Mouse (Mus musculus): ENCODE measurements around the gene Pter. TPM values are rescaled to one million over a fixed set of nuclear protein-coding genes. Genes with fewer than 3 reads are reported as not detected.
A peak's percentile ranks its signal among the peaks of the same experiment; 100 is the strongest.

The Pter gene
- polyA plus RNA-seq, 1 experiment from 2014 or later: 16.1 TPM

DNA sequence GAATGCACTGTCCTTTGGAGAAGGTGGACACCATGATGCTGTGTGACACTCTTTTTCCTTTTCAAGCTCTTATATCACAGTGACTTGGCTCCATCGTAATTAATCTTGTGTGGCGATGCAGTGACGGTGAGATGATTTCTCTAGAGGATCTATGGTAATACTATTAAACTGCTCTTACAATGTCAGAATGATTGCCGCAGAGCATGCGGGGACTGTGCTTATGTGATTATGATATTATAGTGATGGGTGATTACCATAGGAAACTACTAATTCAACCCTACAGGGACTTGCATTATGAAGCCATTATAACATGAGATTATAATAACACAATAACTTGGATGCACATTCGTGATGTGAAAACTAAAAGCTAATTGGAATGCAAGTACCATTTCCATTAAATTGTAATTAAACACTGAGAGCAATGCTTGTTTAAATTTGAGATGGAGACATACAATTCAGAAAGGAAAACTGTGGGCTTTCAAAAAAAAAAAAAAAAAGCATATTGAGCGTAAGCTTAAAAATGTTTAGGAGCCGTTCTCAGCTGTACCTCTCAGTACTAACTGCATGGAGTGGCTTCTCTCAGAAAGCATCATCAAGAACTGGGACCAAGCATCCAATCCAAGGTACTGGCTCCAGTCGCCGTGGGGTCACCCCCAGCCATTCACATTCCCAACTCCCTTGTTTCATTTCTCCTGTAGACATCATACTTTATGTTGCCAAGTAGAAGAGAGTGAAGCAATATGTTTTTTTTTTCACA is 13.8 kb downstream of the Pter start:
- H3K9ac ChIP-seq (replicated peaks): no peak overlapping the region
- no peaks in the 10 kb centered on the region for H3K4me1 ChIP-seq (replicated peaks)
- no peak overlapping the region for H3K4me2 ChIP-seq
- H3K9me3 ChIP-seq: no peaks in the 10 kb centered on the region
- no peaks in the 10 kb centered on the region for H3K27me3 ChIP-seq
- no peak overlapping the region for H3K4me3 ChIP-seq (replicated peaks)
- WGBS: 93% methylated on average over 10 of the region's 10 CpGs
- H3K36me3 ChIP-seq: no peaks in the 10 kb centered on the region
- no peak overlapping the region for H3K27ac ChIP-seq
- no peak for ATAC-seq (ENCODE audit: insufficient number of reproducible peaks, insufficient read depth, low FRiP score, low TSS enrichment, low read depth)

DNA sequence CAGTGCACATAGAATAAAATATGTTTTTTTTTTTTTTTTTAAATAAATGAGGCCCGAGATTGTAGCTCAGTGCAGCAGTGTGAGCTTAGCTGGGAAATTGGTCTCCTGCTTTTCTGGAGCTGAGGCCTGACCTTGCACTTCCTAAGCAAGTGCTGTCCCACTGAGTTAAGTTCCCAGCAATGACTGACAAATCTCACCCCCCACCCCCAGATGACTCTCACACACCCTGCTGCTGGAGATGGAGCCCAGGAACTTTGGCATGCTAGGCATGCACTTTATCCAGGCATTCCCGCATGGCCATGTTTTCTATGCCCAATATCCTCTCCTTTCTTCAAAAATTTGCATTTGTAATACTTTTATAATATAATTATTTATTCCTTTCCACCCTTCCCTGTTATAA is 14.8 kb downstream of the Pter start:
- Histone ChIP-seq H3K9me3 (no peaks in the 10 kb centered on the region), H3K9ac (replicated peaks) (no peak overlapping the region), H3K4me3 (replicated peaks) (no peak overlapping the region), H3K27me3 (no peaks in the 10 kb centered on the region), H3K4me2 (no peak overlapping the region), H3K36me3 (no peaks in the 10 kb centered on the region), H3K27ac (no peak overlapping the region), H3K4me1 (replicated peaks) (no peaks in the 10 kb centered on the region)
- no peak for ATAC-seq (ENCODE audit: insufficient number of reproducible peaks, insufficient read depth, low FRiP score, low TSS enrichment, low read depth)
- 80% methylated on average over 2 of the region's 2 CpGs for WGBS

DNA sequence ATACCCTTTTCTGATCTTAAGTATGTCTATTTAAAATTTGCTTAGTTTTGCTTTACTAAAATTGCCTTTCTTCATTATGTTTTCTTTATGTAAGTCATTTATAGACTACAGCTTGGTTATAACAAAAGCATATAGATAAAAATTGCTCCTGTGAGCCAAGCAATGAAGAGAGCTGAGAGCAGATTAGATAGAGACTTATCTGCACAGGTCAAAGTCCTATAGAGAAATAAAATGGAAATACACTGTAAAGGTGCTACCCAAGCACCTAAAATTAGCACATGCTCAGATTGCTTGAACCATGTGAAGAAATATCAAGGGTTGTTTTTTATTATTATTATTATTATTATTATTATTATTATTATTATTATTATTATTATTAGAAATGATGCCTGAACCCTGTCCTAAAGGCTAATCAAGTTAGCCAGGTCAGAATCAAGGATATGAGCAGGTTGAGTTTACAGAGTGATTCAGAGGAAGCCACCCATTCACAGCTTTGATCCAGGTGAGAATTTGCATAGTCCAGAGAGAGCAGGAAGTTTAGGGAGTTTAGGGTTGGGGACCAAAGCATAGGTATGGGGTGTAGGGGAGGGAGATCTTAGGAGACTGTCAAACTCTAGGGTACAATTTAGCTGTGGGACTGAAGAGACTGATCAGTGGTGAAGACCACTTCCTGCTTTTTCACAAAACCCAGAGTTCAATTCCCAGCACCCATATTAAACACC is 33.0 kb downstream of the Pter start:
- H3K4me1 ChIP-seq (replicated peaks): no peaks in the 10 kb centered on the region
- no peaks in the 10 kb centered on the region for H3K27me3 ChIP-seq
- H3K4me2 ChIP-seq: no peak overlapping the region
- ATAC-seq (ENCODE audit: insufficient number of reproducible peaks, insufficient read depth, low FRiP score, low TSS enrichment, low read depth): no peak
- no peaks in the 10 kb centered on the region for H3K36me3 ChIP-seq
- no peak overlapping the region for H3K27ac ChIP-seq
- H3K9ac ChIP-seq (replicated peaks): no peak overlapping the region
- no peak overlapping the region for H3K4me3 ChIP-seq (replicated peaks)
- H3K9me3 ChIP-seq: no peaks in the 10 kb centered on the region

DNA sequence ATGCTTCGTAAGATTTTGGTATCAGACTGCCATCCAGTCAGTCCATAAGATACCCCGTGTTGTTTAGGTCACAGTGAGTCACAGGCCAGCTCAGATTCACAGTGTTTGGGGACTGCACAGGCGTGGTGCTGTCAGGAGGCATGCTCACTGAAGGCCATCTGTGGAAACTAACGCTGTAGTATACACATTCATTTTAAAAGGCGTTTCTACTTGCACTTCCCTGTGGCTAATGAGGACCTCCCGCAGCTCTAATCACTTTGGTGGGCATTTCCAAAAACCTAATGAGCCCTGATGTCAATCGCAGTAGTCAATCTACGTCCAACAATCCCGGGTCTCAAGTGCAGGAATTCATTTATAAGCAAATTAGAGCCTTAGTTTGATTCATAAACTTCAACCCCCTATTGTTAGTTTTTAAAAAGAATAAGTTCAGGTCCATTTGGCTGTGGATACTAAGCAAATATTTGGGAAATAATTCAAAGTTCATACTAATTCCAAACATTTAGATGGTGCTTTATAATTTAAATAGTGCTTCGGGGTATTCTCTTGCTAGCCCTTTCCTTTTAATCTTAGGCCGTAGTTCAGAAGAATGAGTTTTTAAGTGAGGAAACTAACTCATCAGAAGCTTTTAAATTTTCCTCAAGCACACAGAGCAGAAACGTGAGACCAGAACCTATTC is 46.3 kb downstream of the Pter start:
- 40% methylated on average over 12 of the region's 12 CpGs for WGBS
- no peak overlapping the region for H3K9ac ChIP-seq (replicated peaks)
- H3K4me1 ChIP-seq (replicated peaks): no peaks in the 10 kb centered on the region
- no peaks in the 10 kb centered on the region for H3K9me3 ChIP-seq
- ATAC-seq (ENCODE audit: insufficient number of reproducible peaks, insufficient read depth, low FRiP score, low TSS enrichment, low read depth): peak; percentile 71; the same call in 1 of the 2 replicates
- no peaks in the 10 kb centered on the region for H3K27me3 ChIP-seq
- no peaks in the 10 kb centered on the region for H3K36me3 ChIP-seq
- H3K4me3 ChIP-seq (replicated peaks): no peak overlapping the region
- no peak overlapping the region for H3K4me2 ChIP-seq
- no peak overlapping the region for H3K27ac ChIP-seq

DNA sequence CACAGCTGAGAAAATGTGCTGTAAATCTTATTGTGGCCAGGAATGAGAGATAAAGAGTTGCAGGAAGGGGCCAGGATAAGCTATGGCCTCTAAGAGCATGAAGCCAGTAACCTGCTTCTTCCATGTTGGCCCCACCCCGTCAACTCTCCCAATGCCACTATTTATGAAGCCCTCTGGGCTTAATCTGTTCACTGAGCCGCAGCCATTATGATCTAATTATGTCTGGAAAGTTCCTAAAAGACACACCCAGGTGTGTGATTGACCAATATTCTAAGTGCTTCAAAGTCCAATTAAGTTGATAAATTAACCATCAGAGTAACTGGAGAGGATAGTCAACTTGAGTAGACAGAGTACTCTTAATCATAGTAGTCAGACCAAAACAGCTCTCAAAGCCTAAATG is 49.9 kb downstream of the Pter start:
- ATAC-seq (ENCODE audit: insufficient number of reproducible peaks, insufficient read depth, low FRiP score, low TSS enrichment, low read depth): no peak
- H3K9me3 ChIP-seq: no peaks in the 10 kb centered on the region
- no peak overlapping the region for H3K4me2 ChIP-seq
- H3K4me1 ChIP-seq (replicated peaks): no peaks in the 10 kb centered on the region
- no peak overlapping the region for H3K9ac ChIP-seq (replicated peaks)
- H3K27me3 ChIP-seq: no peaks in the 10 kb centered on the region
- H3K4me3 ChIP-seq (replicated peaks): no peak overlapping the region
- WGBS: 62% methylated on average over 2 of the region's 2 CpGs
- H3K27ac ChIP-seq: no peak overlapping the region
- H3K36me3 ChIP-seq: no peaks in the 10 kb centered on the region

DNA sequence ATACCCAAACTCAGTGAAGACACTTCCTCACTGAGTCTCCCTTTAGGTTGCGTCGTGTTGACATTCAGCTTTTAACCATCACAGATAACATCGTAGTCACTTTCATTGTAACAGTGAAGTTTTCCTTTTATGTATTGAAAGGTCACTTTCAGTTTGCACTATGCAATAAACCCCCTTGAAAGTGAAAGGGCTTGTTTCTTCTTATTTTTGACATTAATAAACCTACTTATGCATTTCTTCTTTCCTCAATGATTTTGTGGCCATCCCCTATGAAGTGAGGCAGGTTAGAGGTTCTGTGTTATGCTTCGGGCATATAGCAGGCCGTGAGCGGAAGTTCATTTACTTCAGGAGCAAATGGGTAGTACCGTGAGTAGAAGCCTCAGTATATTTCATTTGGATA is 53.5 kb downstream of the Pter start:
- WGBS: 92% methylated on average over 7 of the region's 7 CpGs
- Histone ChIP-seq H3K9ac (replicated peaks) (no peak overlapping the region), H3K4me2 (no peak overlapping the region), H3K27ac (no peak overlapping the region), H3K9me3 (no peaks in the 10 kb centered on the region), H3K27me3 (no peaks in the 10 kb centered on the region), H3K4me3 (replicated peaks) (no peak overlapping the region), H3K4me1 (replicated peaks) (no peaks in the 10 kb centered on the region), H3K36me3 (no peaks in the 10 kb centered on the region)
- no peak for ATAC-seq (ENCODE audit: insufficient number of reproducible peaks, insufficient read depth, low FRiP score, low TSS enrichment, low read depth)

DNA sequence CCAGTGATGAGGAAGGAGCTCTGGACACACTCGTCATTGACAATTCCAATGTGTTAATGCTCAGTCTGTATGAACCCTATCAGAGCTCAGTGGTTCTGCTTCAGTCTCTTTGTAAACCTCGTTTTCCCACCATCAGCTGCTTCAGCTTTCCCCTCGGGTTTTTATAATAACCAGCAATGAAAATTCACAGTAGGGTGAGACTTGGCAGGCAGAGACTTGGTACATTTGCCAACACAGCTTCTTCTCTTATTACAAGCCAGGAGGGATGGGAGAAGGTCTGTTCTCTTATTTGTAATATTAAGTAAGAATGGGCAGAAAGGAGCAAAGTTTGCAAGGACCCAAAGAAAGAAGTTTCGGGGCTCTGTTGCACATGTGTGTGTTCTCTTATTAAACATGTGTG is 54.9 kb downstream of the Pter start:
- Histone ChIP-seq H3K4me1 (replicated peaks) (no peaks in the 10 kb centered on the region), H3K27ac (no peak overlapping the region), H3K27me3 (no peaks in the 10 kb centered on the region), H3K4me3 (replicated peaks) (no peak overlapping the region), H3K36me3 (no peaks in the 10 kb centered on the region), H3K4me2 (no peak overlapping the region), H3K9me3 (no peaks in the 10 kb centered on the region), H3K9ac (replicated peaks) (no peak overlapping the region)
- no peak for ATAC-seq (ENCODE audit: insufficient number of reproducible peaks, insufficient read depth, low FRiP score, low TSS enrichment, low read depth)
- WGBS: 69% methylated on average over 4 of the region's 4 CpGs

DNA sequence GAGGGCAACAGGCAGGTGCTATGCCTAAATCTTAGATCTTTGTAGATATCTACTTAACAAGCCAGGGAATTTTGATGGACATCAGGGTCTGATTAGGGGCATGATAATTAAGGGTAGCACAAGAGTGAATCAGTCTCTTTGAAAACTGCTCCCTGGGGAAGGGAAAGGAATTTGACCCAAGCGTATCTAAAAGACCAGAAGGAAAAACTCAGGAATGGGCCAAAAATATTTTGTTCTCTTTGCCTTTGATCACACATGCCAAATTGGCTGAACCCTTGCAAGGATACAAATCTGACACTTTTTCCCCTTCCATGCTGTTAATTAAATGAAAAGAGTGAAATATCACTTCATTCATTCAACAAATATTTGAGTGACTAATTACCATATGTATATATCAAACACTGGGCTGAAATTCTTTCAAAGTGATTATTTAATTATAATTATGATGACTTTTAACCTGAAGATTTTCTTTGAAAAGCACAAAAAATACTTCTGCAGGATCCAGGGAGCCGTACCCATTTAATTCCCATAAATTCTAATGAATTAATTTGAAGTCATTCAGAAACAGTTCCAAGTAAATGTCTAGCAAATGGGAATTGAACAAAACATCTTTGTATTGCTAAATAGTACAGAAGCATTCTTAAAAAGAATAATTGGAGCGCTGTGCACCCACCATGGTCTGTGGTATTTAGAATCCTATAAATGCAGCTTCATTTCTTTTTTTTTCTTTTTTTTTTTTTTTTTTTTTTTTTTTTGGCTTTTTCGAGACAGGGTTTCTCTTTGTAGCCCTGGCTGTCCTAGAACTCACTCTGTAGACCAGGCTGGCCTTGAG is 61.3 kb downstream of the Pter start:
- H3K4me2 ChIP-seq: no peak overlapping the region
- no peak for ATAC-seq (ENCODE audit: insufficient number of reproducible peaks, insufficient read depth, low FRiP score, low TSS enrichment, low read depth)
- H3K27ac ChIP-seq: no peak overlapping the region
- no peak overlapping the region for H3K9ac ChIP-seq (replicated peaks)
- no peaks in the 10 kb centered on the region for H3K36me3 ChIP-seq
- no peaks in the 10 kb centered on the region for H3K27me3 ChIP-seq
- H3K4me3 ChIP-seq (replicated peaks): no peak overlapping the region
- no peaks in the 10 kb centered on the region for H3K4me1 ChIP-seq (replicated peaks)
- 69% methylated on average over 4 of the region's 4 CpGs for WGBS
- H3K9me3 ChIP-seq: no peaks in the 10 kb centered on the region

DNA sequence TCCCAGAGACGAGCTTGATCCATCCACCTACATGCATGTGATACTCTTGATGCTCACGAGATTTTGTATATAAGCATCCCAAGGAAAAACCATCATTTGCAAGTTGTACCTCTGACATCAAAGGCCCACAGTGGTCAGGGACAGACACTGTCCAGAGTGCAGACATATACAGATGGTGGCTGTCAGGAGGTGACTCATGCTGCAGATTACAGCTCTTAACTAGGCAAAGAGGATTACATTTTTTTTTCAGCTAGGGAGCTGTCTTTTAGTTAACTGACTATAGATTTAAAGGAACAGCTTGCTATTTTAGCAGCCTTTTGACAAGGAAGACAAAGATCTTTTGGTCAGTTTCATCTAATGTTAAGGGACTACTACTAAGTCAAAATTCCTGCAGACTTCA is 76.2 kb downstream of the Pter start:
- H3K4me3 ChIP-seq (replicated peaks): no peak overlapping the region
- ATAC-seq (ENCODE audit: insufficient number of reproducible peaks, insufficient read depth, low FRiP score, low TSS enrichment, low read depth): no peak
- H3K27me3 ChIP-seq: no peaks in the 10 kb centered on the region
- no peak overlapping the region for H3K27ac ChIP-seq
- 68% methylated on average over 2 of the region's 2 CpGs for WGBS
- H3K4me1 ChIP-seq (replicated peaks): no peaks in the 10 kb centered on the region
- no peaks in the 10 kb centered on the region for H3K9me3 ChIP-seq
- H3K4me2 ChIP-seq: no peak overlapping the region
- no peak overlapping the region for H3K9ac ChIP-seq (replicated peaks)
- H3K36me3 ChIP-seq: no peaks in the 10 kb centered on the region

DNA sequence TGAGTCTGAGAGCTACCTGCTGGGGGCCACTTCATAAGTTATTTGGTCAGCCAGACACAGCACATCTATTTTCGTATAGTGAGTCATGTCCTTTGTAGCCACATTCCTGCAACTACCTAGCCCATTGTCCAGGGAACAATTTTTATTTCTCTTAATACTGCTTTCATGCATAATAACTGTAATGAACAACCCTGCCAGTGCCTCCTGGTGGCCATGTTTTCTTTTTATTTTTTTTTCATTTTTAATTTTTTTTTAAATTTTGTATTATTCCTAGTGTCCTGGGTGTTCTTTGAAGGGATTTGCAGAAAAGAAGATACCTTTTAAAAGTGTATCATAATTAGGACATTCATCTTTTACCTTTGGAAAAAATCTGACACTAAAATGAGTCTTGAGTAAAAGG is 84.6 kb downstream of the Pter start:
- H3K9ac ChIP-seq (replicated peaks): no peak overlapping the region
- H3K9me3 ChIP-seq: no peaks in the 10 kb centered on the region
- peaks cover 47% of the 10 kb centered on the region for H3K27me3 ChIP-seq
- H3K4me1 ChIP-seq (replicated peaks): peaks cover 19% of the 10 kb centered on the region
- WGBS: 72% methylated on average over 1 of the region's 1 CpGs
- ATAC-seq (ENCODE audit: insufficient number of reproducible peaks, insufficient read depth, low FRiP score, low TSS enrichment, low read depth): no peak
- no peaks in the 10 kb centered on the region for H3K36me3 ChIP-seq
- H3K27ac ChIP-seq: no peak overlapping the region
- H3K4me2 ChIP-seq: no peak overlapping the region
- H3K4me3 ChIP-seq (replicated peaks): no peak overlapping the region

Data from limb, embryonic 12.5 days (tissue).